Mouse (Mus musculus) myocyte (in vitro differentiated cells): ENCODE results near the gene Myh7b.

Experiments used
- CEBPB ChIP-seq: IDR thresholded peaks from 2 replicates; pipeline ENCODE4 v1.6.1; 2011; ENCODE audit warnings: mild to moderate bottlenecking, moderate library complexity; ENCODE audit not compliant: poor library complexity, insufficient read depth, severe bottlenecking
- E2F4 ChIP-seq: IDR thresholded peaks from one replicate; pipeline ENCODE4 v1.6.1; 2011; ENCODE audit warnings: mild to moderate bottlenecking, control low read depth, moderate library complexity; ENCODE audit not compliant: insufficient read depth
- MAX ChIP-seq: IDR thresholded peaks from one replicate; pipeline ENCODE4 v1.6.1; 2011; ENCODE audit warnings: low read depth, mild to moderate bottlenecking, control low read depth
- POLR2A ChIP-seq: IDR thresholded peaks from one replicate; pipeline ENCODE4 v1.6.1; 2011; ENCODE audit warnings: low read depth, mild to moderate bottlenecking, control low read depth, moderate library complexity; ENCODE audit not compliant: insufficient read length
- POLR2AphosphoS2 ChIP-seq: IDR thresholded peaks from one replicate; pipeline ENCODE4 v1.6.1; 2011; ENCODE audit warnings: low read depth, control low read depth; ENCODE audit not compliant: insufficient read length
- TCF12 ChIP-seq: IDR thresholded peaks from one replicate; pipeline ENCODE4 v1.6.1; 2011; ENCODE audit warnings: mild to moderate bottlenecking, control low read depth; ENCODE audit not compliant: poor library complexity, insufficient read depth, severe bottlenecking
- USF1 ChIP-seq: IDR thresholded peaks from one replicate; pipeline ENCODE4 v1.6.1; 2011; ENCODE audit warnings: low read depth, mild to moderate bottlenecking, control low read depth, moderate library complexity

DNA sequence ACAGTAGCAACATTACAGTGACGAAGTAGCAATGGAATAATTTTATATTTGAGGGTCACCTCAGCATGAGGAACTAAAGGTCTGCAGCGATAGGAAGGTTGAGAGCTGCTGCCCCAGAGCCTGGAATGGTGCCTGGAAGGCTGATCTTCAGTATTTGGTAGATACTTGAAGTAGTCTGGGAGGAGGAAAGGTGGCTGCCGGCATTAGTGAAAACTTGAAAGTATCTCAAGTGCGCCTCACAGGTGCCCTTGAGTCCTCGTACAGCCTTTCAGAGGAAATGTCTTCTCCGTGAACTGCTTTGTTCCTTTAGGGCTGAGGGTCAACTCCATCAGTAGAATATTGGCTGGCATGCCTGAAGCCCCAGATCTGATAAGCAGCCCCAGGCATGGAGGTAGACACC, 15.5 kb upstream of the Myh7b start:
- no peak for TF ChIP-seq CEBPB
- no peak for TF ChIP-seq MAX
- no peak for TF ChIP-seq TCF12
- TF ChIP-seq USF1: no peak
- TF ChIP-seq POLR2A: no peak
- TF ChIP-seq E2F4: no peak
- no peak for TF ChIP-seq POLR2AphosphoS2
